Mouse (Mus musculus) kidney, embryonic 16.5 days (tissue): ENCODE measurements around the gene Wdfy4. TPM values are rescaled to one million over a fixed set of nuclear protein-coding genes. Genes with fewer than 3 reads are reported as not detected.

ENCODE experiments used
- ATAC-seq: fragments of 200-750 bp; cut with Nextera tagmentation; 2 replicates; pipeline ENCODE4 v1.8.0; 2017; ENCODE audit warnings: moderate TSS enrichment; ENCODE audit not compliant: low FRiP score, low TSS enrichment
- H3K27ac ChIP-seq: fragments of 300-500 bp; sonication (generic); 2 replicates; pipeline ENCODE4 v1.5.1; 2014; ENCODE audit warnings: low read length
- H3K27me3 ChIP-seq: fragments of 300-500 bp; sonication (generic); 2 replicates; pipeline ENCODE4 v1.6.1; 2014; ENCODE audit warnings: low read length, control low read depth, mixed read lengths; ENCODE audit not compliant: insufficient read depth
- H3K36me3 ChIP-seq: fragments of 300-500 bp; sonication (generic); 2 replicates; pipeline ENCODE4 v1.6.1; 2014; ENCODE audit warnings: low read length, control low read depth, mixed read lengths; ENCODE audit not compliant: insufficient read depth
- H3K4me1 ChIP-seq: fragments of 300-500 bp; sonication (generic); 2 replicates; pipeline ENCODE4 v1.6.1; 2014; ENCODE audit warnings: low read length, control low read depth, mixed read lengths; ENCODE audit not compliant: insufficient read depth
- H3K4me2 ChIP-seq: fragments of 300-500 bp; sonication (generic); replicated peaks from 2 replicates; pipeline ENCODE4 v1.6.1; 2014; ENCODE audit warnings: low read depth, low read length
- H3K4me3 ChIP-seq: fragments of 300-500 bp; sonication (generic); 2 replicates; pipeline ENCODE4 v1.5.1; 2014; ENCODE audit warnings: mild to moderate bottlenecking, low read length
- H3K9ac ChIP-seq: fragments of 300-500 bp; sonication (generic); replicated peaks from 2 replicates; pipeline ENCODE4 v1.6.1; 2014; ENCODE audit warnings: low read length
- H3K9me3 ChIP-seq: fragments of 300-500 bp; sonication (generic); 2 replicates; pipeline ENCODE4 v1.6.1; 2016; ENCODE audit warnings: low read length, control low read depth
- WGBS: fragments of 180-500 bp; shearing (Covaris S2); extraction: QIAGEN DNeasy Blood & Tissue Kit; methylation state at CpG from one replicate; pipeline ENCODE4 v1.1.7; 2014; 5-methylcytosine and 5-hydroxymethylcytosine counted together
- polyA plus RNA-seq: library from polyadenylated mRNA; unstranded; fragments of >200 nt; fragmentation: Nextera tagmentation; extraction: Ambion mirVana; gene quantifications from 2 replicates; pipeline ENCODE4 v1.2.1, GENCODE M21; 2015

Gene Wdfy4
- polyA plus RNA-seq, 1 experiment from 2014 or later = 0.21 TPM

DNA sequence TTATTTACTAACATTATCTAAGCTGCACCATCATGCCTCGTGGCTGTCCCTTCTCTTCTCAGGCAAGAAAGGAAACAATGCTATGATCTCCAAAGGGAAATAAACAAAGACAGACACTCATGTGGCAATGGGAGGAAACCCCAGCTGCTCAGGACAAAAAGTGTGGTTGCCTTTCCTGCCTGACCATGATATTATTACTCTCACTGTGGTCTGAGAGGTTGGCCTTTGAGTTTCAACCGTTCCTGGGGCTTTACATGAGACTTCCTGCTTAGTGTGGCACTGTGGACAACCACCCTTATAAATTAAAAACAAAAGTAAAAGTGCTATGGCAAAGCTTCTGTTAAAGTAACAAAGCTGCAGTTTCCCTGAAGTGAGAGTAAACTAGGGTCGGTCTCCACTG, 27.0 kb downstream of the Wdfy4 start:
- Histone ChIP-seq H3K9me3 (no peaks in the 10 kb centered on the region), H3K27ac (no peak overlapping the region), H3K4me1 (no peaks in the 10 kb centered on the region), H3K4me3 (no peak overlapping the region), H3K36me3 (no peaks in the 10 kb centered on the region), H3K27me3 (no peaks in the 10 kb centered on the region), H3K9ac (no peak overlapping the region), H3K4me2 (no peak overlapping the region)
- no peak for ATAC-seq
- WGBS = 66% methylated on average over 3 of the region's 3 CpGs

DNA sequence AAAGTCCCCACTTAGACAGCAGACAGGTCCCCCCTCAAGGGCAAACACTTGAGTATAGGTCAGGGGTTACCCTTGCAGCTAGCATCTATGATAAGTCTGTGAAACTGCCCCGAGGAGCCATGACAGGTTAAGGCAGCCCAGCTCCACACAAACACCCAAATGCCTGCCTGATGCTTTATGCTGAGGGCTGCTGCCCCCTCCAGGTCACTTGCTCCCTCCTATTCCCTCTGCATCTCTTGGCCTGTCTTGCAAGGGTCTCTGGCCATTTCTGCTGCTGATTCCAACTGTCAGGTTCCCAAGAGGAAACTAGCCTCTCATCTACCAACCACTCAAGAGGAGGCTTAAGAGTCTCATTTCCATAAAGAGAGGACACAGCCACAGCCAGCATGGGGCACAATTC, 32.4 kb downstream of the Wdfy4 start:
- Histone ChIP-seq H3K36me3 (no peaks in the 10 kb centered on the region), H3K9me3 (no peaks in the 10 kb centered on the region), H3K9ac (no peak overlapping the region), H3K4me2 (no peak overlapping the region), H3K27me3 (peaks cover 4% of the 10 kb centered on the region), H3K27ac (no peak overlapping the region), H3K4me1 (no peaks in the 10 kb centered on the region), H3K4me3 (no peak overlapping the region)
- no peak for ATAC-seq
- 52% methylated on average over 1 of the region's 1 CpGs for WGBS

DNA sequence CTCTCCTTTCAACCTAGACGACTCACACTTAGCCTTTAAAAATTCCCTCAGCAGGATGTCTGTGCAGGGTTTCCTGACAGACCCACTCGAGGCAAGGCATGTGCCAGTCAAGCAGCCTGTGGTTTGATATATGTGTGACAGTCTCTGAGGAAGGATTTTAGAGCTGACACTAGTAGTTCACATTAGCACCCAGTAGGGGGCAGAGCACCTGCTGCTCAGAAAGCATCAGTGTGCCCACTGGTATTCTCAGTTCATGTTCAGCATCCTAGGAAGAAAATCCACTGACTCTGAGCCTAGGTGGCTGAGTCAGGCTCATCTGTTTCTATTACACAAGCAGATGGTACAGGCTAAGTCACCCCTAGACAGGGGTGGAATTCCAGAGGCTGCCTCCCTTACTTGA, 39.0 kb downstream of the Wdfy4 start:
- 8% methylated on average over 2 of the region's 2 CpGs for WGBS
- Histone ChIP-seq H3K9me3 (no peaks in the 10 kb centered on the region), H3K4me3 (no peak overlapping the region), H3K27me3 (peaks cover 4% of the 10 kb centered on the region), H3K36me3 (no peaks in the 10 kb centered on the region), H3K4me1 (no peaks in the 10 kb centered on the region), H3K9ac (no peak overlapping the region), H3K27ac (no peak overlapping the region), H3K4me2 (no peak overlapping the region)
- no peak for ATAC-seq

DNA sequence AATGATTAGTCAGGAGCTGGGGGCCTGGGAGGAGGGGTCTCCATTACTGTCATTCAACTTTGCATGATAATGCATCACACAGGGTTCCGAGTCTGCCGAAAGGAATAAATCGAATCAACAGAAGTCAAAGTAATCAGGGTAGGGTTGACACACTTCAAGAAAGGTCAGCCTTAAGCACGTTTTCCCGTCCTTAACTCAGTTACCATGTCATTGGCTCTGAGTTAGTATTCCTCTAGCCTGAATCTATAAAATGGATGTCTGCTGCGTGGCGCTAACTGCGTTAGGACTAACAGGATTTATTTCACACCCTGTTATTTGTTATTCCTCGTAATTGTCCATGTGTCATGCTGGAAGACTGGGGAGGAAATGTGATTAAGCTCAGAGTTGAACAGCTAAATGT, 48.5 kb downstream of the Wdfy4 start:
- H3K9ac ChIP-seq = no peak overlapping the region
- WGBS = 74% methylated on average over 9 of the region's 9 CpGs
- H3K36me3 ChIP-seq = no peaks in the 10 kb centered on the region
- H3K27ac ChIP-seq = no peak overlapping the region
- no peak overlapping the region for H3K4me3 ChIP-seq
- H3K4me2 ChIP-seq = no peak overlapping the region
- no peak for ATAC-seq
- H3K9me3 ChIP-seq = no peaks in the 10 kb centered on the region
- no peaks in the 10 kb centered on the region for H3K27me3 ChIP-seq
- no peaks in the 10 kb centered on the region for H3K4me1 ChIP-seq

DNA sequence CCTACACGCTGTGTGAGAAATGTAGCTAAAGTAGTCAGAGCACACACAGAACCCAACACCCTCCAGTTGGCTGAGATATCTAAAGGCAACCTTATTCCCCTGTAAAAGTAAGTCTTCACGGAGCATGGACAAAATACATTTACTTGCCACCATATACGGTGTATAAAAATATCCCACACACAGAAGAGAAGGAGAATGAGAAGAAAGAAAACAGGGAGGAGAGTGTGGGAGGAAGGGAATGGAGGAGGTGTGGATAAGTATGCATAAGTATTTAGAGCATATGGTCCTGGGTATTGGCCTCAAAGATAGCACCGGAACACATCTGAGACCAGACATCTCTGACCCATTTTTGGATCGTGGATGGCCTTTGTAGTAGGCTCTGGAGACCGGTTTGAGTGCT, 50.1 kb downstream of the Wdfy4 start:
- Histone ChIP-seq H3K4me1 (no peaks in the 10 kb centered on the region), H3K9me3 (no peaks in the 10 kb centered on the region), H3K27ac (no peak overlapping the region), H3K4me2 (no peak overlapping the region), H3K4me3 (no peak overlapping the region), H3K36me3 (no peaks in the 10 kb centered on the region), H3K9ac (no peak overlapping the region), H3K27me3 (no peaks in the 10 kb centered on the region)
- WGBS = 86% methylated on average over 6 of the region's 6 CpGs
- no peak for ATAC-seq

DNA sequence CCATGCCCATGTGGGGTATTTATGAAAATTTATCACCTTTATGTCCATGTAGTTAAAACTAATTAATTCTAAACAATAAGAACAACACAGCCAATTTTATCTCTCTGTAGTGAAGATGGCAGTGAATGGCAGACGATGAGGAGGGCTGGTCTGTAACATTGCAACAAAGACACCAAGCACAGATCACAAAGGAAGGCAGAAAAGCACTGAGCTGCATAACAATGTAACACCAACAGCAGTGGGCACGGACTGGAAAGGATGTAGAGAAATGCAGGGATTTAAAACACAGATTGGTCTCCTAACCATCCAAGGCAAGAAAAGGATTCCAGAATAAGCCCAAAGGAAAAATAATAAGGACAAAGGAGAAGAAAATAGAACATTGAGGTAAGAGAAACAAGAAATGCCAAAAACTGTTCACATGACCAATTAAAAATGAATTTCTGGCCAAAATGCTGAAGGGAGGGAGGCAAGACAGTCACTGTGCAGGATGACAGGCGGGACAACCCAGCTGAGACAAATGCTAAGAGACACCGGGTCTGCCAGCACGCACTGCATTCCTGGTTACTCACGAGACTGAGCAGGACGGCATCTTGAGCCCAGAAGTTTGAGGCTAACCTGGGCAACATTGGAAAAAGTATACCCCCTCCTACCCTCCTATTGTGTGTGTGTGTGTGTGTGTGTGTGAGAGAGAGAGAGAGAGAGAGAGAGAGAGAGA, 54.1 kb downstream of the Wdfy4 start:
- Histone ChIP-seq H3K36me3 (no peaks in the 10 kb centered on the region), H3K27me3 (peaks cover 3% of the 10 kb centered on the region; the same call in 1 of the 2 replicates), H3K9me3 (no peaks in the 10 kb centered on the region), H3K27ac (no peak overlapping the region), H3K4me1 (no peaks in the 10 kb centered on the region), H3K4me3 (no peak overlapping the region), H3K4me2 (no peak overlapping the region), H3K9ac (no peak overlapping the region)
- no peak for ATAC-seq
- 74% methylated on average over 7 of the region's 7 CpGs for WGBS

DNA sequence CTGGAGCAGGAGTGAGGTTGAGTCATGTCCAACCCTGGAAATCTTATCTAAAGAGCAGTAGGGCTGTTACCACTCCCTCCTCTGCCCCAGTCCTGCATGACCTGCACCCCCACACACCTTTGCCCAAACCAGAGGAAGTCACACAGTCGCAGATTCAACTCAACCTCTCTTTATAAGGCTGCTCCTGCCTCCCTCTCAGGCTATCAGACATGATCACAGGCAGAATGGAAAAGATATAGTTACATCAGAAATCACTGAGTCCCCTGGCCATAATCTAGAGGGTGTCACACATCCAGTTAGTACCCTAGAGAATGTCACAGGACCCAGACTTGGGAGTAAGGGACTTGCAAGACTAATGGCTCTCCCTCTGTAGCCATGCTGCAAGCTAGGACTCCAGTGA, 68.7 kb downstream of the Wdfy4 start:
- H3K4me3 ChIP-seq = no peak overlapping the region
- no peaks in the 10 kb centered on the region for H3K36me3 ChIP-seq
- 41% methylated on average over 1 of the region's 1 CpGs for WGBS
- no peaks in the 10 kb centered on the region for H3K4me1 ChIP-seq
- peaks cover 3% of the 10 kb centered on the region; the same call in 1 of the 2 replicates for H3K9me3 ChIP-seq
- no peak overlapping the region for H3K27ac ChIP-seq
- H3K27me3 ChIP-seq = peaks cover 2% of the 10 kb centered on the region; the same call in 1 of the 2 replicates
- H3K9ac ChIP-seq = no peak overlapping the region
- no peak overlapping the region for H3K4me2 ChIP-seq
- ATAC-seq = no peak

DNA sequence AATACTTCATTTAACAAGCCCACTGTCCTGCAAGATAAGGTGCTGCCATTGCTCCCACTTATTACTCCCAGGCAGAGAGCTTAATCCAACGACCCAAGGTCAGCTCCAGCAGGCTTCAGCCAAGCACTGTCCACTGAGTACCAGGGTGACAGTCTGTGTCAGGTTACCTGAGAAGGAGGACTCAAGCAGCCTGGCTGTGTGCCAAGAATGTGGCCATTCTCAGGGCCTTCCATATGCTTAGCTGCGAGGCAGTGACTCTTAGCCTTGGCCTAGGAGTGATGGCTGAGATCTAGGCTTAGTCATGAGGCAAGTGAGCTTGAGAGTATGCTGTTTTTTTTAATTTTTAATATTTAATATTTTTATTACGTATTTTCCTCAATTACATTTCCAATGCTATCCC, 80.5 kb downstream of the Wdfy4 start:
- peak; percentile 65 for ATAC-seq
- H3K27ac ChIP-seq = no peak overlapping the region
- H3K27me3 ChIP-seq = no peaks in the 10 kb centered on the region
- no peak overlapping the region for H3K4me3 ChIP-seq
- no peaks in the 10 kb centered on the region for H3K36me3 ChIP-seq
- H3K9me3 ChIP-seq = no peaks in the 10 kb centered on the region
- 63% methylated on average over 3 of the region's 3 CpGs for WGBS
- no peak overlapping the region for H3K4me2 ChIP-seq
- no peak overlapping the region for H3K9ac ChIP-seq
- H3K4me1 ChIP-seq = no peaks in the 10 kb centered on the region

DNA sequence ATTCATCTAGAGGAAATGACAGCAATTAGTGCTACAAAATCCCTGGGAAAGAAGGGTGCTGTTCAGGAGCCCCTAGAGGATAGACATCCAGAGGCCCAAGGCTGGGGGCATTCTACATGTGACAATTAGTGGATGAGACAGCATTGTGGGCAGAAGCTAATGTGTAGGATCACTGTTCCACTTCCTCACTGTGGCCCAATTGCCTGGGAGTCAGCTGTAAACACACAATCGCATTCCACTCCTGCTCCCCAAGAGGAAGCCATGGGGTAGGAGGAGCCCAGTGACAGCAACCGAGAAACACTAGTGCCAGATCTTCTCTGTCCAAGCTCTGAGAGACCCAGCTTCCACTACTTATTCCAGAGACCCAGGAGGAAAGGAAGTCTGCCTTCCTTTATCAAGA, 83.7 kb downstream of the Wdfy4 start:
- no peaks in the 10 kb centered on the region for H3K36me3 ChIP-seq
- WGBS = 66% methylated on average over 2 of the region's 2 CpGs
- no peak overlapping the region for H3K9ac ChIP-seq
- no peak overlapping the region for H3K4me3 ChIP-seq
- H3K9me3 ChIP-seq = no peaks in the 10 kb centered on the region
- no peak overlapping the region for H3K4me2 ChIP-seq
- H3K27ac ChIP-seq = no peak overlapping the region
- ATAC-seq = no peak
- H3K4me1 ChIP-seq = no peaks in the 10 kb centered on the region
- no peaks in the 10 kb centered on the region for H3K27me3 ChIP-seq

DNA sequence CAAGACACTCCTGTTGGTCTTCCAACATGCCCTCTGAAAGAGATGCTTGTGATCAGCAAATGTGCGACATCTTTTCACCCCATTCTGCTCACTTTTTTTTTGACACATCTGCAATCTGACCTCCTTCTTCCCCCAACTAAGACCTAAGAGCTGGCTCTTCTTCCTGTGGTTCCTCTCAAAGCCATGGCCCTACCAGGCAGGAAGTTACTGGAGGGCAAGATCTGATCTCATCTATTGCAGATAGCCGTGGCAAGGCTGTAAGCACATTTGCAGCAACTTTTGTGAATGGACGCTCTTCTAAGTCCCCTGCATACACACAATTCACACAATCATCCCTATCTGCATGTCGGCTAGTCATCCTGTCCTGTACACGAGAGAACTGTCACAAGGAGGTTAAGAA, 85.4 kb downstream of the Wdfy4 start:
- H3K27me3 ChIP-seq = no peaks in the 10 kb centered on the region
- ATAC-seq = no peak
- H3K27ac ChIP-seq = no peak overlapping the region
- no peak overlapping the region for H3K9ac ChIP-seq
- no peak overlapping the region for H3K4me2 ChIP-seq
- H3K36me3 ChIP-seq = no peaks in the 10 kb centered on the region
- H3K4me3 ChIP-seq = no peak overlapping the region
- WGBS = 84% methylated on average over 5 of the region's 5 CpGs
- H3K4me1 ChIP-seq = no peaks in the 10 kb centered on the region
- H3K9me3 ChIP-seq = no peaks in the 10 kb centered on the region
